17 mouse cellular contexts compared by ENCODE assay signal in genomic region chr2:58717898-58718297, GRCm38 (mm10).
"Had no signal": no experiment of that assay in that cellular context is flagged by ENCODE, and none has a peak within 500 bp of the region (broad histone marks: within the 10 kb centered on the region; RNA-seq: fewer than 3 reads in every experiment).

No protein-coding gene starts in this region.

- H3K36me3 ChIP-seq: midbrain, embryonic 10.5 days; midbrain, embryonic 12.5 days; neural tube, embryonic 13.5 days; neural tube, embryonic 15.5 days had no signal

- H3K9me3 ChIP-seq: neural tube, embryonic 15.5 days had no signal

- H3K4me3 ChIP-seq: midbrain, embryonic 10.5 days; midbrain, embryonic 12.5 days; myocyte; neural tube, embryonic 13.5 days; neural tube, embryonic 15.5 days had no signal

- ATAC-seq: midbrain, embryonic 16.5 days had no signal

- H3K27ac ChIP-seq: midbrain, embryonic 10.5 days; midbrain, embryonic 12.5 days; neural tube, embryonic 13.5 days; neural tube, embryonic 15.5 days had no signal

- H3K27me3 ChIP-seq: midbrain, embryonic 12.5 days; neural tube, embryonic 13.5 days; neural tube, embryonic 15.5 days had no signal

- H3K4me2 ChIP-seq: lung, embryonic 14.5 days; midbrain, embryonic 12.5 days; neural tube, embryonic 13.5 days; neural tube, embryonic 15.5 days had no signal

- H3K4me1 ChIP-seq: midbrain, embryonic 10.5 days; midbrain, embryonic 12.5 days; neural tube, embryonic 13.5 days; neural tube, embryonic 15.5 days had no signal

- H3K9ac ChIP-seq: lung, embryonic 14.5 days; midbrain, embryonic 12.5 days; neural tube, embryonic 13.5 days; neural tube, embryonic 15.5 days had no signal

- DNase-seq: lung, embryonic 14.5 days; lung, postnatal 10 days; midbrain, embryonic 14.5 days; retina, postnatal 1 day; right cerebral cortex, adult 18-20 months; right cerebral cortex, postnatal 25 days; right cerebral cortex, postnatal 4 days; spleen, adult 18-20 months; thymus, adult 18-20 months; thymus, postnatal 14 days; thymus, postnatal 36 days had no signal
